Mouse (Mus musculus) retina, embryonic 14.5 days (tissue): ENCODE measurements at regions not wholly inside any gene's neighbourhood (a gene's known extent, or its start where the extent isn't known, plus 50 kb on each side); places are given as distances from the start of the nearest gene placed in this dataset.

ENCODE experiments used
- DNase-seq: peaks from one replicate; pipeline ENCODE4 v3.0.0-alpha.2; 2015; ENCODE audit warnings: low spot score

- DNase-seq = no peak
Observed at GRCm38 (mm10) chr12:13825899-13826298, 326.0 kb downstream of the Fam84a start.

GRCm38 (mm10) chr12:13815500-13815899, 336.4 kb downstream of the Fam84a start:
- DNase-seq = no peak

- no peak for DNase-seq
Observed at GRCm38 (mm10) chr12:13810155-13810515, 341.7 kb downstream of the Fam84a start.

GRCm38 (mm10) chr12:13809291-13810154, 342.3 kb downstream of the Fam84a start:
- DNase-seq = no peak

- DNase-seq = no peak
Observed at GRCm38 (mm10) chr12:13779752-13780151, 372.1 kb downstream of the Fam84a start.

GRCm38 (mm10) chr12:13776687-13777086, 375.2 kb downstream of the Fam84a start:
- DNase-seq = no peak

- no peak for DNase-seq
Observed at GRCm38 (mm10) chr12:13769696-13770095, 382.2 kb downstream of the Fam84a start.

- no peak for DNase-seq
Observed at GRCm38 (mm10) chr12:13769156-13769555, 382.7 kb downstream of the Fam84a start.

- DNase-seq = no peak
Observed at GRCm38 (mm10) chr12:13766486-13766885, 385.4 kb downstream of the Fam84a start.

- no peak for DNase-seq
Observed at GRCm38 (mm10) chr12:13753878-13754277, 398.0 kb downstream of the Fam84a start.

- no peak for DNase-seq
Observed at GRCm38 (mm10) chr12:13744323-13744931, 407.4 kb downstream of the Fam84a start.

- no peak for DNase-seq
Observed at GRCm38 (mm10) chr12:13729901-13730637, 421.8 kb downstream of the Fam84a start.

GRCm38 (mm10) chr12:13728986-13729385, 422.9 kb downstream of the Fam84a start:
- DNase-seq = peak; percentile 10

- DNase-seq = no peak
Observed at GRCm38 (mm10) chr12:13724511-13724910, 427.3 kb downstream of the Fam84a start.

- no peak for DNase-seq
Observed at GRCm38 (mm10) chr12:13709806-13710205, 440.9 kb downstream of the Nbas start.

GRCm38 (mm10) chr12:13707747-13708146, 438.8 kb downstream of the Nbas start:
- DNase-seq = peak; percentile 10

GRCm38 (mm10) chr12:13706510-13706909, 437.6 kb downstream of the Nbas start:
- peak; percentile 92 for DNase-seq

- no peak for DNase-seq
Observed at GRCm38 (mm10) chr12:13703604-13704003, 434.7 kb downstream of the Nbas start.

- no peak for DNase-seq
Observed at GRCm38 (mm10) chr12:13699858-13700257, 430.9 kb downstream of the Nbas start.

- no peak for DNase-seq
Observed at GRCm38 (mm10) chr12:13698834-13699233, 429.9 kb downstream of the Nbas start.

GRCm38 (mm10) chr12:13691394-13692165, 422.6 kb downstream of the Nbas start:
- DNase-seq = no peak

GRCm38 (mm10) chr12:13677266-13677665, 408.3 kb downstream of the Nbas start:
- DNase-seq = no peak
